Mouse (Mus musculus) cerebellum, adult 2 months (tissue): ENCODE data around the gene Larp6. TPM values are rescaled to one million over a fixed set of nuclear protein-coding genes. Genes with fewer than 3 reads are reported as not detected.

Source experiments
- DNase-seq, 2 experiments: peaks; one replicate each; pipeline ENCODE4 v3.0.0; 2021
- H3K27ac ChIP-seq: fragments of 200-500 bp; 2 replicates; pipeline ENCODE4 v1.5.1; 2012; ENCODE audit warnings: low read length, control low read depth, inconsistent platforms; ENCODE audit not compliant: insufficient read depth
- H3K27me3 ChIP-seq: fragments of 200-500 bp; 2 replicates; pipeline ENCODE4 v1.6.1; 2012; ENCODE audit warnings: inconsistent platforms, mild to moderate bottlenecking, low read length, moderate library complexity; ENCODE audit not compliant: control insufficient read depth, insufficient read depth
- H3K4me1 ChIP-seq: fragments of 200-500 bp; 2 replicates; pipeline ENCODE4 v1.6.1; 2011; ENCODE audit warnings: low read length; ENCODE audit not compliant: control insufficient read depth, insufficient read depth
- H3K4me3 ChIP-seq: fragments of 200-500 bp; replicated peaks from 2 replicates; pipeline ENCODE3; 2011; ENCODE audit warnings: mild to moderate bottlenecking, low read depth, low read length, control low read depth; ENCODE audit not compliant: insufficient read depth
- CTCF ChIP-seq: fragments of 200-500 bp; IDR thresholded peaks from 2 replicates; pipeline ENCODE4 v1.5.1; 2011; ENCODE audit warnings: low read depth, mild to moderate bottlenecking, control low read depth, low read length, moderate library complexity, borderline replicate concordance; ENCODE audit not compliant: insufficient read depth
- POLR2A ChIP-seq: fragments of 200-500 bp; IDR thresholded peaks from 2 replicates; pipeline ENCODE4 v1.6.1; 2011; ENCODE audit warnings: low read length, control low read depth, borderline replicate concordance; ENCODE audit not compliant: insufficient read depth
- WGBS: fragments of 180-500 bp; shearing (Covaris S2); methylation state at CpG from one replicate; pipeline ENCODE4 v1.1.7; 2018; 5-methylcytosine and 5-hydroxymethylcytosine counted together
- polyA plus RNA-seq: library from polyadenylated mRNA; depleted of rRNA; stranded (reverse); fragments of >200 nt; gene quantifications from 2 replicates; pipeline ENCODE4 v1.2.3, GENCODE M21; 2012

Gene Larp6
- polyA plus RNA-seq, 1 experiment, result 46.0 TPM

DNA sequence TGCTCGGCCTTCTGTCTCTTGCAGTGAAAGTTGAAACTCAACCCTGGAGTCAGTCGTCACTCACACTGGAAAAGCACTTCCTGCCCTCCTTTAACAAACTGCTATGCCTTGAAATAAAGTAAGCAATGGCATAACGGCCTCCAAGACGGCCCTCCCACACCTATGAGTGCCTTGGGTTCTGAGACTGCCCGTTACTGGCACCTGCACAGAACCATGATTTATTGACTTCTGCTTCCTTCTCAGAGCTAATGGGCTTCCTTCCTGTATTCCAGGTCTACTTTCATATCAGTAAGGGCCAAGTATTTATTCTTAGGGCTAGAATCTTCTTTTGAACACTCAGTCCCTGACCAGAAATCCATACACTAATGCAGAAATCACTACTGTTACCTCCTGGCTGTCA, 33.9 kb upstream of the Larp6 start:
- Histone ChIP-seq H3K27me3 (no peaks in the 10 kb centered on the region), H3K4me3 (no peak overlapping the region), H3K27ac (no peak overlapping the region), H3K4me1 (no peaks in the 10 kb centered on the region)
- no peak for TF ChIP-seq CTCF
- TF ChIP-seq POLR2A, result no peak
- DNase-seq, result no peak
- WGBS, result 87% methylated on average over 5 of the region's 5 CpGs

DNA sequence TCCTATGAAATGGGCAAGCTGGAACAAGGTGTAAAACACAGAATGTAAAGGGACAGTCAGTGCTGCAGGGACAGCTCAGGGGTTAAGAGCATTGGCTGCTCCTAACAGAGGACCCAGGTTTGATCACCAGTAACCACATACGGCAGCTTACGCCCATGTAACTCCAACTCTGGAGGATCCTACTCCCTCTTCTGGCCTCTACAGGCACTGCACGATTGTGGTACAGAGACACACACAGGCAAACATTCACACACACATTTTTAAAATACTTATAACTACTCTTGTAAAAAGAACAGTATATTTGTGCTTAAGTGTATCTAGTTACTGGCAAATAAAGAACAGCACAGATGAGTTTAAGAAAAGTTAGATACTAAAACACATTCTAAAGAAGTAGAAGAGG, 31.8 kb upstream of the Larp6 start:
- H3K27ac ChIP-seq, result no peak overlapping the region
- DNase-seq, result no peak

DNA sequence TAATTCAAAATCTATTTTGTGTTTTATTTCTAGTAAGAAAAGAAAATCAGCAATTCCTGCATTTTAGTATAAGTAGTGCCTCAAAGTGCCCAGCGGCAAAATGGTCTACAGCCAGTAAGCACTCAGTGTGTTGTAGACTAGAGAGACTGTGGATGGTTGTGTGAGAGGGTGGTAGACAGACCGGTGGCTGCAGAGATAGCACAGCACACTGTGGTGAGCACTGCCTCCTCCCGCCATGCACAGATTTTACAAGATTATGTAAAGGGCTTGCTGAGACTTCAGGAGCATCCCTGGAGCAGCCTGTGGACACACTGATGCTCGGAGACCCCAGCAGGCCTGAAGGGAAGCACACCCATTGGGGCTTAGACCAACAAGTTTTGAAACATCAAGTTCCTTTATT, 30.0 kb upstream of the Larp6 start:
- no peak for DNase-seq
- H3K27me3 ChIP-seq, result no peaks in the 10 kb centered on the region
- H3K27ac ChIP-seq, result no peak overlapping the region
- 88% methylated on average over 4 of the region's 4 CpGs for WGBS
- TF ChIP-seq CTCF (no peak), POLR2A (no peak)
- H3K4me3 ChIP-seq, result no peak overlapping the region
- H3K4me1 ChIP-seq, result no peaks in the 10 kb centered on the region

More for the DNA sequence above, 31.8 kb upstream of the Larp6 start:
- 97% methylated on average over 3 of the region's 3 CpGs for WGBS
- H3K4me3 ChIP-seq, result no peak overlapping the region
- no peaks in the 10 kb centered on the region for H3K27me3 ChIP-seq
- peak; percentile 20; the same call in 1 of the 2 replicates for TF ChIP-seq CTCF
- TF ChIP-seq POLR2A, result no peak
- H3K4me1 ChIP-seq, result no peaks in the 10 kb centered on the region

- Histone ChIP-seq H3K27ac (peak overlapping the region; percentile 58; the same call in 1 of the 2 replicates), H3K4me3 (peak overlapping the region; percentile 96), H3K27me3 (no peaks in the 10 kb centered on the region), H3K4me1 (no peaks in the 10 kb centered on the region)
- no peak for TF ChIP-seq POLR2A
- peak; percentile 62; the same call in 1 of the 2 replicates for TF ChIP-seq CTCF
- WGBS, result under 1% methylated on average over 7 of the region's 7 CpGs
- peak in 1 of 2 experiments; percentile 74 for DNase-seq
Measured at GRCm38 (mm10) chr9:60687415-60687814, 25.4 kb upstream of the Larp6 start.

GRCm38 (mm10) chr9:60687891-60688324, 24.9 kb upstream of the Larp6 start, which contains the start of gene Lrrc49:
Gene Lrrc49 (minus strand): TSS chr9:60688158.
- no peak for TF ChIP-seq CTCF
- TF ChIP-seq POLR2A, result no peak
- WGBS, result under 1% methylated on average over 21 of the region's 21 CpGs
- peak; percentile 90 to 95 for DNase-seq
- H3K4me3 ChIP-seq, result peak within 1 kb of the TSS; percentile 96
- H3K4me1 ChIP-seq, result no peaks in the 10 kb centered on the region
- no peaks in the 10 kb centered on the region for H3K27me3 ChIP-seq
- H3K27ac ChIP-seq, result peak within 1 kb of the TSS; percentile 58; the same call in 1 of the 2 replicates

DNA sequence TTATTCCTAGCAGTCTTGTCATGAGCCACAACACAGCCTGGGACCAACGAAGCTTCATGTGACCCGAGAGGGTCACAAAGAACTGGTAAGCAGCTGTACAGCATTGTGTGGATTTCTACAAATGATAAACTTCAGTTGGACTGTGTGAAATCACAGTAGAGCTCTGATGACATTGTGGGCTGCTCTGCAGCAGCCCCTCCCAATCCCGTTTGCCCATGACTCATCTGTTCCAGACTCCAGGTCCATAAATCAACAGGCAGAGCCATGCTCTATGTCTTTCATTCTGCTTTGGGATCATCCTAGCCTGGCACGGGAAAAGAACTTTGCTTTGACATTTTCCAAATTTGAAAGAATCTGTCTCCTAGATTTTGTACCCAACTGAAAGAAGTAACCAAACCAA, 20.2 kb upstream of the Larp6 start:
- 68% methylated on average over 4 of the region's 4 CpGs for WGBS
- no peak for DNase-seq
- H3K4me1 ChIP-seq, result no peaks in the 10 kb centered on the region
- no peak overlapping the region for H3K4me3 ChIP-seq
- H3K27ac ChIP-seq, result no peak overlapping the region
- TF ChIP-seq POLR2A (no peak), CTCF (no peak)
- no peaks in the 10 kb centered on the region for H3K27me3 ChIP-seq

DNA sequence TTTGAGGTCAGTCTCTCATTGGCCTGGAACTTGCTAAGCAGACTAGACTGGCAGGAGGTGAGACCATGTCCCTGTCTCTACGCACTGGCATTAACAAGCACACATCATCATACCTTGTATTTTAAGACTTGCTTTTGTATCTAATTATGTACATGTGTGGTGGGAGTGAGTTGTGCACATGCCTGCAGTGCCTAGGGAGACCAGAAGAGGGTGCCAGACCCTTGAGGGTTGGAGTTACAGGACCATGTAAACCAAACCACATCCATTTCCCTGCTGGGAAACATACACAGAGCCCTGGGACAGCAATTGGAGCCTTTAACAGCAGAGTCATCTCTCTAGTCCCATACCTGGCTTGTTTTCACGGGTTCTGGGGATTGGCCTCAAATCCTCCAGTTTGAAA, 18.8 kb upstream of the Larp6 start:
- no peaks in the 10 kb centered on the region for H3K27me3 ChIP-seq
- H3K27ac ChIP-seq, result no peak overlapping the region
- 70% methylated on average over 2 of the region's 2 CpGs for WGBS
- no peaks in the 10 kb centered on the region for H3K4me1 ChIP-seq
- H3K4me3 ChIP-seq, result no peak overlapping the region
- TF ChIP-seq POLR2A (no peak), CTCF (peak; percentile 55)
- DNase-seq, result no peak

DNA sequence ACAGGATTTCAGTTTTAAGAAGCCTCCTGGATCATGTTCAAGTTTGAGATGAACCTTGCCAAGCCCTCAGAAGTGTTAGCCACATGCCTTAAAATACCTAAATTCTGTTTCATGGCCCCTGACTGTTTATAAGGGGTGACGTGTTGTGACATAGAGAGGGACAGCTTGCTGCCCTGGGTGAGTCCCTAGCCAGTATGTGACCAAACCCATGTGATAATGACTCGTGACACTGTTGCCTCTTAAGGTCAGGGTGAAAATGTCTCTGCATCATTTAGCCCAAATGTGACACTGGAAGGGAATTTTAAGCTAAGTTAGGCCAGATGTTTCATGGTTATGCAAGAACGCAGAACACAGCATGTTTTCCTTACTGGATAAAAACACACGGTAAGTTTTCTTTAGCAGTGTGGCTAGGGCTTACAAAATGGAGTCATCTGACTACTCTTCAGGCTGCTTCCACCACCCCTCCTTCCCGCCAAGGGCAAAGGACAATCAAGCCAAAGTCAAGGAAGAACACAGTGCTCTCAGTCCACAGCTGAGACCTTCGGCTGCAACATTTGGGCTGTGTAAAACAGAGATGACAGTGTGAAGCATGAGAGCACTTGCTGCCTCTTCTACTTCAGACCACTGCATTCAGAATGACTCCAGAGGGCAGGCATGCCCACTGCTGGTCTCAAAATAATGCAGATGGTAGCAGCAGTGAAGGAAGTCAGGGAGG, 16.4 kb upstream of the Larp6 start:
- Histone ChIP-seq H3K4me3 (no peak overlapping the region), H3K4me1 (no peaks in the 10 kb centered on the region), H3K27ac (no peak overlapping the region), H3K27me3 (no peaks in the 10 kb centered on the region)
- WGBS, result 61% methylated on average over 6 of the region's 6 CpGs
- no peak for DNase-seq
- TF ChIP-seq CTCF, result no peak
- no peak for TF ChIP-seq POLR2A
